Mouse (Mus musculus) hindbrain, embryonic 16.5 days (tissue): Measurements from ENCODE around the gene Gm45234. TPM values are rescaled to one million over a fixed set of nuclear protein-coding genes. Genes with fewer than 3 reads are reported as not detected.
A peak's percentile ranks its signal among the peaks of the same experiment; 100 is the strongest.

Source experiments
- ATAC-seq: fragments of 200-750 bp; cut with Nextera tagmentation; 2 replicates; pipeline ENCODE4 v1.8.0; 2017; ENCODE audit warnings: moderate TSS enrichment, moderate library complexity
- H3K27ac ChIP-seq: fragments of 300-500 bp; sonication (generic); 2 replicates; pipeline ENCODE4 v1.5.1; 2014; ENCODE audit warnings: low read depth, mild to moderate bottlenecking, control low read depth, low read length, moderate library complexity
- H3K27me3 ChIP-seq: fragments of 300-500 bp; sonication (generic); replicated peaks from 2 replicates; pipeline ENCODE4 v1.6.1; 2014; ENCODE audit warnings: low read length; ENCODE audit not compliant: control insufficient read depth, insufficient read depth
- H3K36me3 ChIP-seq: fragments of 300-500 bp; sonication (generic); 2 replicates; pipeline ENCODE4 v1.6.1; 2014; ENCODE audit warnings: mild to moderate bottlenecking, low read length, moderate library complexity, mixed read lengths; ENCODE audit not compliant: control insufficient read depth, insufficient read depth
- H3K4me1 ChIP-seq: fragments of 300-500 bp; sonication (generic); 2 replicates; pipeline ENCODE4 v1.6.1; 2014; ENCODE audit warnings: low read depth, low read length; ENCODE audit not compliant: control insufficient read depth, insufficient read depth
- H3K4me2 ChIP-seq: fragments of 300-500 bp; sonication (generic); 2 replicates; pipeline ENCODE4 v1.6.1; 2014; ENCODE audit warnings: mild to moderate bottlenecking, low read length, control low read depth, moderate library complexity
- H3K4me3 ChIP-seq: fragments of 300-500 bp; sonication (generic); 2 replicates; pipeline ENCODE4 v1.5.1; 2014; ENCODE audit warnings: mild to moderate bottlenecking, low read length, control low read depth, moderate library complexity
- H3K9ac ChIP-seq: fragments of 300-500 bp; sonication (generic); 2 replicates; pipeline ENCODE4 v1.6.1; 2014; ENCODE audit warnings: low read depth, mild to moderate bottlenecking, control low read depth, low read length, moderate library complexity
- H3K9me3 ChIP-seq: fragments of 300-500 bp; sonication (generic); 2 replicates; pipeline ENCODE4 v1.6.1; 2014; ENCODE audit warnings: mild to moderate bottlenecking, low read length, moderate library complexity; ENCODE audit not compliant: control insufficient read depth
- WGBS: fragments of 180-500 bp; shearing (Covaris S2); extraction: QIAGEN DNeasy Blood & Tissue Kit; methylation state at CpG from one replicate; pipeline ENCODE4 v1.1.7; 2014; 5-methylcytosine and 5-hydroxymethylcytosine counted together
- microRNA counts: library from miRNA; unstranded; fragments of <30 nt; microRNA quantifications from one replicate; lab custom pipeline; 2016
- microRNA-seq: library from miRNA; unstranded; fragments of <30 nt; microRNA quantifications from one replicate; pipeline ENCODE4, GENCODE M21; 2017
- polyA plus RNA-seq: library from polyadenylated mRNA; unstranded; fragments of >200 nt; fragmentation: Nextera tagmentation; extraction: Ambion mirVana; gene quantifications from 2 replicates; pipeline ENCODE4 v1.2.1, GENCODE M21; 2015

Gm45234 gene
- polyA plus RNA-seq, 1 experiment from 2014 or later: not detected

DNA sequence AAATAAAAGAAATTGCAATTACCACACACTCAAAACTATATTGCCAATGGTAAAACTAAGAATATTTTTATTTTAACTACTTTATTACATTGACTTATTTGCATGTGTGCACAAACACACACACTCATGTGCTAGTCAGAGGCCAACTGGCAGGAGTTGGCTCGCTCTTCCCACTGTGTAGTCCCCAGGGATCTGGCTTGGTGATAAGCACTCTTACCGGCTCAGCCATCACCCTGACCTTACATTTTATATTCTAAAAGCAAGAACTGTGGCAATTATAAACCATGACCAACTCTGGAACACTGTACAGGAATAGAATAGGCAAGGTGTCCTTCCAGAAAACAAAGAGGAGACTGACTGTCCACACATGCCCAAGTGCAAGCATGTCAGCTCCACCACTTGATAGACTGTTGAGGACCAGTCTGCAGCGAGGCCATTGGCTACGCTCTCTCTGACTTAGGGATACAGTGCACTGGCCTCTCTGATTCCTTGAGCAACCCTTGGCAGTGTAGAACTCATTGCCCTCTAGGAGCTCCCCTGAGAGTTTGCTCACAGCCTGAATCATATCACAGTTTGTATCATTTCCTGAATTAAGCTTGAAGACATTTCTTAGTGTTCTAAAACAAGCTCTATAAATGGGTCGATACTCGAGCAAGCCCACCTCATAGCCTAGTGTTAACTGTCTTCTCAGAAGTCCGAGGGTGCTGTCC lies 59.2 kb downstream of the Gm45234 start:
- no peaks in the 10 kb centered on the region for H3K27me3 ChIP-seq
- no peak overlapping the region for H3K9ac ChIP-seq
- H3K4me2 ChIP-seq: no peak overlapping the region
- H3K4me1 ChIP-seq: no peaks in the 10 kb centered on the region
- no peaks in the 10 kb centered on the region for H3K9me3 ChIP-seq
- ATAC-seq: no peak
- peaks cover 6% of the 10 kb centered on the region; the same call in 1 of the 2 replicates for H3K36me3 ChIP-seq
- no peak overlapping the region for H3K4me3 ChIP-seq
- WGBS: 91% methylated on average over 7 of the region's 7 CpGs
- no peak overlapping the region for H3K27ac ChIP-seq

DNA sequence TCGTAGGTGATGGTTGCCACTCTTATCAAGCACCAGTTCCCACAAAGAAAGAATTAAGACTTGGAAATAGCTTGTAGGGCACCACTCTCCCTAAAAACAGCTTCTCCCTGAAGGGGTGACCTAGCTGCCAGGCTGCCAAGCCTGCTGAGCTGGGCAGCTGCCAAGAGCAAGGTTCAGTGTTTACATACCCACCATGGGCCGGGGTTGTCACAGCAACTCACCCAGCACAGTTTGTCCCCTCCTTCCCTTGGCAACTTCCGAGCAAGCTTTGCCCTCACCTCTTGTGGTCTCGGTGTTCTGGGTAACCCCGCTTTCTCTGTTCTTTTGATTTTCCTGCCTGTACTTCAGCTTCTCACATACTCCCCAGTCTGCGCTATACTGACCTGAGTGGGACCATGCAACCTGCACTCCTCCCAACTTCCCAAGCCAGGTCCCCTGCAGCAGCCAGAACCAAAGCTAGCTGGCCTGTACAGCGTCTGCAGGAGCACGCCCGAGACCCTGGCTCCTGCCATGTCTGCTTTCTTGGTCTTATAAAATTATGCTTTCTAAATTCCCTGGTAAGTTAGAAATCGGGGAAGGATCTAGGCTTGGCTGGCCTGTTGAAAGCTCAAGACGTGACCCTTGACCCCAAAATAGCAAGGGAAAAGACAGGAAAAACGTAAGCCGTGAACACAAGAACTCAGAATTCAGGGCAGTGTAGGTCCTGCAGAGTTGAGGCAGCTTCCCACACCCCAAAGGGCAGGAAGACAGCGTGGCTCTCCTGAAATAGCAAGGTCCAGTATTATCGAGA lies 61.5 kb downstream of the Gm45234 start:
- H3K9me3 ChIP-seq: no peaks in the 10 kb centered on the region
- ATAC-seq: peak; percentile 87
- no peaks in the 10 kb centered on the region for H3K36me3 ChIP-seq
- no peak overlapping the region for H3K9ac ChIP-seq
- peak overlapping the region; percentile 63; the same call in 1 of the 2 replicates for H3K27ac ChIP-seq
- no peak overlapping the region for H3K4me3 ChIP-seq
- H3K4me2 ChIP-seq: no peak overlapping the region
- H3K27me3 ChIP-seq: no peaks in the 10 kb centered on the region
- no peaks in the 10 kb centered on the region for H3K4me1 ChIP-seq
- 62% methylated on average over 15 of the region's 15 CpGs for WGBS

DNA sequence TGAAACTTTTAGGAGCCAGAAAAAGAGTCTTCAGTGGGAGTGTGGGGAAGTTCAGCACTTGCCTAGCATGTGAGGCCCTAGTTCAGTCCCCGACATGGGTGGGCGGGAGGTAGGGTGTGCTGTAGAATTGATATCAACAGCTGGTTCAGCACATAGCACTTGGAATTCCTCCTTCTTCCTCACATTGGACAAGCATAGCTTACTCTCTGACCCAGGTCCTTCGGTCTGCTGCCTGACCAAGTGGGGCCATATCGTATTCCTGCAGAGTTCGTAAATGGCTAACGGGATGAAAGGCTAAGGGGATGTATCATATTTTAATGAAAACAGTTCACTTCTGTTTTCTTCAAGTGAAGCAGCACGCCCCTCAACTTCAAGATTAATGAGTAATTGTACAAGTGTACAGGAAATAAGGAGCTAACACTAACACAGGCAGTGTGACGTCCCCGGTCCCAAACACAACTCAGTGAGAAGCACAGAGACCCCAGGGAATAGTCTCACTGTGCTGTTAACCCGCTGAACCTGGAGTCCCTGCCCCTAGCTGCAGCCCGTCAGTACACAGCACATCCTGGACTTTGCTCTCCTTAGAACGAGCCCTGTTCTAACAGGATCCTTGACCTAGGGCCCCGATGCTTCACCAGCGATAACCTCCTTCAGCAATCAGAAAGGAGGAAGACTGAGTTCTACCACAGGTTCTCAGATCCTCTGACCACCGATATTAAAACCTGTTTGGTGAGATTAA lies 62.4 kb downstream of the Gm45234 start:
- Histone ChIP-seq H3K9ac (no peak overlapping the region), H3K4me1 (no peaks in the 10 kb centered on the region), H3K4me2 (no peak overlapping the region), H3K27me3 (no peaks in the 10 kb centered on the region), H3K27ac (peak overlapping the region; percentile 63; the same call in 1 of the 2 replicates), H3K36me3 (no peaks in the 10 kb centered on the region), H3K4me3 (no peak overlapping the region), H3K9me3 (no peaks in the 10 kb centered on the region)
- ATAC-seq: no peak
- 74% methylated on average over 15 of the region's 15 CpGs for WGBS

DNA sequence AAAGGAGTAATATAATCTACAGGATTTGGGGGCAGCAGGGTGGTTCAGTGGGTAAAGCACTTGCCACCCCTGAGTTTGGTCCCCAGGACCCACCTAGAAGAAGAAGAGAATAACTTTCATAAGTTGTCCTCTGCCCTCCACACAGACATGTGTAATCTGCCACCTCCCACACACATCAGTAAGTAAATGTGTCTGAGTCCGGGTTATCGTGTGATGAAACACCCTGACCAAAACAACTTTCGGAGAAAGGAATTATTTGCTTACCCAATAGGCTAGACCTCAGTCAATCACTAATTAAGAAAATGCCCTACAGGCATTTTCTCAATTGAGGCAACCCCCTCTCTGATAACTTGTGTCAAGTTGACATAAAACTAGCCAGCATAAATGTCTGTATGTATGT lies 65.3 kb downstream of the Gm45234 start:
- WGBS: 90% methylated on average over 3 of the region's 3 CpGs
- no peak for ATAC-seq
- Histone ChIP-seq H3K27ac (no peak overlapping the region), H3K9me3 (no peaks in the 10 kb centered on the region), H3K36me3 (no peaks in the 10 kb centered on the region), H3K4me1 (no peaks in the 10 kb centered on the region), H3K27me3 (no peaks in the 10 kb centered on the region), H3K4me2 (no peak overlapping the region), H3K9ac (no peak overlapping the region), H3K4me3 (no peak overlapping the region)

MicroRNA genes within 50 kb of the gene (microRNA counts, 519-probe panel; counts per million panel counts)
- microRNA mmu-miR-141 (lab: Ali Mortazavi, UCI) (855 counts per million, percentile 4 among the panel's probes with 10 or more counts), microRNA mmu-miR-200c (lab: Ali Mortazavi, UCI) (1,977 counts per million, percentile 27 among the panel's probes with 10 or more counts)

Small RNAs within 50 kb of the gene (microRNA-seq; reads per million reads assigned to microRNA genes)
- gene Mir141 (9.6 reads per million, percentile 26 among the genes with 10 or more reads in this experiment), gene Mir200c (46.7 reads per million, percentile 39 among the genes with 10 or more reads in this experiment)

Other genes with a start within 250 kb of the Gm45234 start
- gene C1ra, start 243.6 kb downstream of the Gm45234 start, polyA plus RNA-seq: 0.23 and 0.70 TPM in 2 replicates
- gene C1s1, start 213.7 kb downstream of the Gm45234 start, polyA plus RNA-seq: 0.49 and 1.3 TPM in 2 replicates
- gene C1rb, start 185.7 kb downstream of the Gm45234 start, polyA plus RNA-seq: 0.09 TPM in 1 of 2 replicates, not detected in the other
- 0.10 TPM in 1 of 2 replicates, not detected in the other for gene C1s2, start 119.9 kb downstream of the Gm45234 start, polyA plus RNA-seq
- gene Lpcat3, start 93.0 kb downstream of the Gm45234 start, polyA plus RNA-seq: 51.1 and 53.7 TPM in 2 replicates
- gene Emg1, start 43.8 kb downstream of the Gm45234 start, polyA plus RNA-seq: 104 and 108 TPM in 2 replicates
- gene Phb2, start 43.7 kb downstream of the Gm45234 start, polyA plus RNA-seq: 249 and 250 TPM in 2 replicates
- 4.8 and 4.9 TPM in 2 replicates for gene Ptpn6, start 17.3 kb downstream of the Gm45234 start, polyA plus RNA-seq
- gene Grcc10, start 14.6 kb downstream of the Gm45234 start, polyA plus RNA-seq: 587 and 645 TPM in 2 replicates
- 24.7 and 28.5 TPM in 2 replicates for gene Atn1, start 503 bp upstream of the Gm45234 start, polyA plus RNA-seq
- gene Eno2, start 13.7 kb upstream of the Gm45234 start, polyA plus RNA-seq: 192 and 210 TPM in 2 replicates
- 4.0 and 5.3 TPM in 2 replicates for gene Lrrc23, start 23.7 kb upstream of the Gm45234 start, polyA plus RNA-seq
- 9.2 and 10.3 TPM in 2 replicates for gene Spsb2, start 52.6 kb upstream of the Gm45234 start, polyA plus RNA-seq
- 544 and 601 TPM in 2 replicates for gene Tpi1, start 58.3 kb upstream of the Gm45234 start, polyA plus RNA-seq
- 220 and 232 TPM in 2 replicates for gene Usp5, start 73.5 kb upstream of the Gm45234 start, polyA plus RNA-seq
- gene Cdca3, start 73.5 kb upstream of the Gm45234 start, polyA plus RNA-seq: 34.2 and 38.5 TPM in 2 replicates
- gene Gnb3, start 84.3 kb upstream of the Gm45234 start, polyA plus RNA-seq: 1.0 and 1.1 TPM in 2 replicates
- 7.5 and 16.2 TPM in 2 replicates for gene P3h3, start 101.7 kb upstream of the Gm45234 start, polyA plus RNA-seq
- 30.9 and 32.9 TPM in 2 replicates for gene Gpr162, start 108.0 kb upstream of the Gm45234 start, polyA plus RNA-seq
- gene Cd4, start 132.2 kb upstream of the Gm45234 start, polyA plus RNA-seq: 0.26 and 0.27 TPM in 2 replicates
- 3.0 and 3.6 TPM in 2 replicates for gene Lag3, start 155.7 kb upstream of the Gm45234 start, polyA plus RNA-seq
- gene Ptms, start 164.1 kb upstream of the Gm45234 start, polyA plus RNA-seq: 609 and 678 TPM in 2 replicates
- 574 and 587 TPM in 2 replicates for gene Mlf2, start 175.4 kb upstream of the Gm45234 start, polyA plus RNA-seq
- 107 TPM in 2 replicates for gene Cops7a, start 209.5 kb upstream of the Gm45234 start, polyA plus RNA-seq
- 67.4 and 77.9 TPM in 2 replicates for gene Pianp, start 240.7 kb upstream of the Gm45234 start, polyA plus RNA-seq